Mouse (Mus musculus): Measurements from ENCODE around the gene Lrch3. TPM values are rescaled to one million over a fixed set of nuclear protein-coding genes. Genes with fewer than 3 reads are reported as not detected.

Gene Lrch3
- polyA plus RNA-seq, 1 experiment from 2014 or later = 24.5 TPM

DNA sequence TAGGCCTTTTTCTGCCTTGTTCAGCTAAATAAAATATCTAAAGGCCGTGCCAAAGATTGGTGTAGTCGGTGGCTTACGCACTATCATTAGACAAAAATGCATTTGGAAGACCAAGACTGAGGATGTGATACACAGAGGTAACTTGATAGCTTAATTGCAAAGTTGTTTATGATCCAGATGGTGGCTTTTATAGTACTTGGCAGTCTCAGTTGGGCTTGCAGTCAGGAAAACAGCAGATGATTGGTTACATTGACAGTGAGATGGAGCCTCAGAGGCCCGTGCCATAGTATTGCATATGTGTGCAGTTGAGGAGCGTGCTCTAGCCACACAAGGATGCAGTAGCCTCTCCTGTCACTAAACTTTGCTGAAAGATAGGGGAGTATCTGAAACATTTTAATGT, 28.8 kb downstream of the Lrch3 start:
- TF ChIP-seq CTCF (IDR thresholded peaks at IDR 0.05) = no peak
- DNase-seq (ENCODE audit: low read depth, low spot score) = peak; percentile 25
- ChIA-PET CTCF (interaction anchor here (0.8 kb wide), 1 partner anchor 11 kb away, joined by 4 read pairs; no protein-coding TSS in a partner anchor), POLR2A (interaction anchor here (1.2 kb wide), 1 partner anchor 31 kb away, joined by 5 read pairs; no protein-coding TSS in a partner anchor)
- H3K27me3 ChIP-seq = no peaks in the 10 kb centered on the region
- ATAC-seq = no peak
- in situ Hi-C loops (cut with MboI; ENCODE audit: low pct_unique_long_range_greater_than_20kb) = loop anchor here (25.0 kb wide), 2 partner anchors 1805 to 2005 kb away; no protein-coding TSS in a partner anchor

GRCm38 (mm10) chr16:32945379-32945778, 31.5 kb downstream of the Lrch3 start:
- in situ Hi-C loops (cut with MboI; ENCODE audit: low pct_unique_long_range_greater_than_20kb) = loop anchor here (25.0 kb wide), 2 partner anchors 1808 to 2008 kb away; no protein-coding TSS in a partner anchor
- ChIA-PET POLR2A (no interaction called here), CTCF (interaction anchor here (1.5 kb wide), 1 partner anchor 9 kb away, joined by 4 read pairs; no protein-coding TSS in a partner anchor)
- no peak for TF ChIP-seq CTCF (IDR thresholded peaks at IDR 0.05)
- DNase-seq (ENCODE audit: low read depth, low spot score) = no peak
- ATAC-seq = no peak
- H3K27me3 ChIP-seq = no peaks in the 10 kb centered on the region

GRCm38 (mm10) chr16:32948016-32948415, 34.1 kb downstream of the Lrch3 start:
- in situ Hi-C loops (cut with MboI; ENCODE audit: low pct_unique_long_range_greater_than_20kb) = loop anchor here (25.0 kb wide), 2 partner anchors 1811 to 2011 kb away; no protein-coding TSS in a partner anchor
- no peak for TF ChIP-seq CTCF (IDR thresholded peaks at IDR 0.05)
- no peak for ATAC-seq
- ChIA-PET CTCF (interaction anchor here (1.5 kb wide), 1 partner anchor 39 kb away, joined by 3 read pairs; no protein-coding TSS in a partner anchor), POLR2A (interaction anchor here (0.6 kb wide), 2 partner anchors 18 to 870 kb away, joined by 3 to 5 read pairs; no protein-coding TSS in a partner anchor)
- DNase-seq (ENCODE audit: low read depth, low spot score) = no peak
- no peaks in the 10 kb centered on the region for H3K27me3 ChIP-seq

- no peak for ATAC-seq
- H3K27me3 ChIP-seq = no peaks in the 10 kb centered on the region
- ChIA-PET CTCF (interaction anchor here (1.5 kb wide), 1 partner anchor 39 kb away, joined by 3 read pairs; no protein-coding TSS in a partner anchor), POLR2A (no interaction called here)
- TF ChIP-seq CTCF (IDR thresholded peaks at IDR 0.05) = no peak
- no peak for DNase-seq (ENCODE audit: low read depth, low spot score)
- in situ Hi-C loops (cut with MboI; ENCODE audit: low pct_unique_long_range_greater_than_20kb) = loop anchor here (25.0 kb wide), 2 partner anchors 1811 to 2011 kb away; no protein-coding TSS in a partner anchor
These were observed 34.8 kb downstream of the Lrch3 start for GRCm38 (mm10) chr16:32948656-32949055.

DNA sequence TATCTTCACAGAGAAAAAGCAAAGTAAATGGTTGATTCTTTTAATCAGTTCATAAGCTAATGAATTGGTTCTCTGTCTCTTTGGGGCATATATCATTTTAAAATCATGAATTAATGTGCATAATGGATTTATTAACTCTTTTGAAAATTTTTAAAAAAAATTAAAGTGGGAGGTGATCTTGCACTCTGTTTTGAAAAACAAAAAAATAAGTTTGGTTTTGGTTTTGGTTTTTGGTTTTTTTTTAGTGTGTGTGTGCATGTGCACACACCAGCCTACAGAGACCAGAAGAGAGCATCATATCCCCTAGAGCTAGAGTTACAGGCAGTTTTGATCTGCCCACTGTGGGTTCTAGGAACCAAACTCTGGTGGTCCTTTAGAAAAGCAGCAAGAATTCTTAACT, 35.4 kb downstream of the Lrch3 start:
- in situ Hi-C loops (cut with MboI; ENCODE audit: low pct_unique_long_range_greater_than_20kb) = loop anchor here (25.0 kb wide), 2 partner anchors 1812 to 2012 kb away; no protein-coding TSS in a partner anchor
- CTCF ChIA-PET = interaction anchor here (1.5 kb wide), 1 partner anchor 38 kb away, joined by 3 read pairs; no protein-coding TSS in a partner anchor
- ATAC-seq (no peak), DNase-seq (ENCODE audit: low read depth, low spot score) (no peak)
- no peak for TF ChIP-seq CTCF (IDR thresholded peaks at IDR 0.05)
- POLR2A ChIA-PET = no interaction called here
- no peaks in the 10 kb centered on the region for H3K27me3 ChIP-seq

- in situ Hi-C loops (cut with MboI; ENCODE audit: low pct_unique_long_range_greater_than_20kb) = no loop called here
- TF ChIP-seq CTCF (IDR thresholded peaks at IDR 0.05) = peak; percentile 72
- ATAC-seq (no peak), DNase-seq (ENCODE audit: low read depth, low spot score) (no peak)
- no peaks in the 10 kb centered on the region for H3K27me3 ChIP-seq
- CTCF ChIA-PET = no interaction called here
- POLR2A ChIA-PET = interaction anchor here (1.2 kb wide), 1 partner anchor 20 kb away, joined by 3 read pairs; no protein-coding TSS in a partner anchor
These were observed 37.2 kb downstream of the Lrch3 start for GRCm38 (mm10) chr16:32951074-32951473.

- ATAC-seq (no peak), DNase-seq (ENCODE audit: low read depth, low spot score) (no peak)
- POLR2A ChIA-PET = no interaction called here
- no peaks in the 10 kb centered on the region for H3K27me3 ChIP-seq
- in situ Hi-C loops (cut with MboI; ENCODE audit: low pct_unique_long_range_greater_than_20kb) = no loop called here
- no peak for TF ChIP-seq CTCF (IDR thresholded peaks at IDR 0.05)
- CTCF ChIA-PET = no interaction called here
These were observed 39.9 kb downstream of the Lrch3 start for GRCm38 (mm10) chr16:32953806-32954205.

DNA sequence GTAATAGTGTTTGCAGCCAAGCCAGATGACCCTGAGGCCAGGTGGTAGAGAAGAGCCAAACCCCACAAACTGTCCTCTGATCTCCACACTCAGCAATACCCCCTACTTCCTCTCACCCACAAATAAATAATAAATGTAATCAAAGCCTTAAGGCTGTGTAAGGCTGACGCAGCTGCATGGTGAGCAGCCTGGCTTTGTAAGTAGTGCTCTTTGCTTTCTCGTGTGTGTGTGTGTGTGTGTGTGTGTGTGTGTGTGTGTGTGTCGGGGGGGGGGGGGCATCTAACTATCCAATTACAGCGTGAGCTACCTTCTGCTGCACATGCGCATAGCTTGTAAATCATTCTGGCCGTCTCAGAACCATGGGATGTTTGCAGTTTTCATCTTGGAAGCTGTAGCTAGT, 40.4 kb downstream of the Lrch3 start:
- no peak for DNase-seq (ENCODE audit: low read depth, low spot score)
- in situ Hi-C loops (cut with MboI; ENCODE audit: low pct_unique_long_range_greater_than_20kb) = no loop called here
- no peaks in the 10 kb centered on the region for H3K27me3 ChIP-seq
- ChIA-PET POLR2A (no interaction called here), CTCF (no interaction called here)
- no peak for TF ChIP-seq CTCF (IDR thresholded peaks at IDR 0.05)
- ATAC-seq = no peak

GRCm38 (mm10) chr16:32956889-32957288, 43.0 kb downstream of the Lrch3 start:
- TF ChIP-seq CTCF (IDR thresholded peaks at IDR 0.05) = no peak
- ATAC-seq = no peak
- ChIA-PET POLR2A (no interaction called here), CTCF (no interaction called here)
- in situ Hi-C loops (cut with MboI; ENCODE audit: low pct_unique_long_range_greater_than_20kb) = no loop called here
- no peaks in the 10 kb centered on the region for H3K27me3 ChIP-seq
- no peak for DNase-seq (ENCODE audit: low read depth, low spot score)

DNA sequence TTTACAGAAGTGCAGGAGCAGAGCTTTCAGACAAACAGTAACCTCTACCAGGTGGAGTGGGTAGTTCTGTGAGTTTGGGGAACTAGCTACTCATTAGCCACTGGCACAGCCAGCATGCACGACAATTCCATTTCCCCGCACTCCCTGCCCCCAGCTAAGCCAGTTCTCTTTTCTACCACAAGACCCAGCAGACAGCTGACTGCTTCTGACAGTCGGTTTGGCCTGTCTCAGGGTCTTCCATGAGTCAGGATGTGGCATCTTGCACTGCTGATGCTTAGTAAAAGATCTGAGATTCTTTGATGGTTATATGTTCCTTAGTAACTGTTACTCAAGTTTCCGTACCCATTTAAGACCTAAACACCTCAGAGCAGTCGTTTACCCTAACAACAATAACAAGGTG, 58.6 kb downstream of the Lrch3 start:
- in situ Hi-C loops (cut with MboI; ENCODE audit: low pct_unique_long_range_greater_than_20kb) = no loop called here
- ChIA-PET POLR2A (no interaction called here), CTCF (interaction anchor here (1.2 to 1.4 kb wide), 2 partner anchors 9 to 13 kb away, joined by 4 to 5 read pairs; no protein-coding TSS in a partner anchor)
- ATAC-seq (no peak), DNase-seq (ENCODE audit: low read depth, low spot score) (no peak)
- H3K27me3 ChIP-seq = no peaks in the 10 kb centered on the region
- no peak for TF ChIP-seq CTCF (IDR thresholded peaks at IDR 0.05)

- TF ChIP-seq CTCF (IDR thresholded peaks at IDR 0.05) = no peak
- in situ Hi-C loops (cut with MboI; ENCODE audit: low pct_unique_long_range_greater_than_20kb) = no loop called here
- POLR2A ChIA-PET = no interaction called here
These were observed 59.1 kb downstream of the Lrch3 start for GRCm38 (mm10) chr16:32973047-32973446.

More at GRCm38 (mm10) chr16:32973047-32973446, 59.1 kb downstream of the Lrch3 start:
- CTCF ChIA-PET = no interaction called here
- no peaks in the 10 kb centered on the region for H3K27me3 ChIP-seq
- ATAC-seq (no peak), DNase-seq (ENCODE audit: low read depth, low spot score) (no peak)
